Mouse (Mus musculus): Measurements from ENCODE around the gene Cacnb4. TPM values are rescaled to one million over a fixed set of nuclear protein-coding genes. Genes with fewer than 3 reads are reported as not detected.

Cacnb4 gene
- total RNA-seq, 2 experiments from 2014 or later, result 0.31 to 0.32 TPM

DNA sequence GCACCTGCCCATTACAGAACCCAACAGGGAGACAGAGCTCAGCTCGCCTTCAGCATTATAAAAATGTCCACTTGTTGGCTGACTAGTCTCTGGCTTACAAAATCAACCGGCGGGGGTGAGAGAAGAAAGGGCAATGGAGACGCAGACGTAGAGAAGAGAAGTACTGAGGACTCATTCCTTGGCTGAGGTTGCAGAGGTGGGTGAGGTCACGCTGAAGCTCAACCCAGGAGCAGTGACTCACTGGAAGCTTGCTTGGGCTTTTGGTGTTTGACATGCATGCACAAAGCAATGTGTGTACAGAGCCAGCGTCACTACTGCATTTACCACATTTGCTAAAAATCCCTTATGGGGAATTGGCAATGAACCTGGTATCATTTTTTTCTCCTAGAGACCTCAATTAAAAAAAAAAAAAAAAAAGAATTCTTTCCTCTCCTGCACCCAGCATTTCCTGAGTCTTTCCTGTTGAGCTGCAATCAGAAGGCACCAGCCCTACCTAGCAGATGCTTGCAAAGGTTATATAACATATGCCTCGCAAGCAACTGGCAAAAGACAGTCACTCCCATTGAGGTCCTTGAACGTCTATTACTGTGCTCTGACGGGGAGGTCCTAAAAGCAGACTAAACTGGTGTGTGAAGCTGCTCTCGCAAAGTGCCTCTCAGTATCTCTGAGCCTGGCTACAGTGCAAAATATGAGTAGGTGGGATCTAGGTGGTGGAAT lies 150.6 kb downstream of the Cacnb4 start:
- no peak for DNase-seq (ENCODE audit: low spot score in 2 of 2)

DNA sequence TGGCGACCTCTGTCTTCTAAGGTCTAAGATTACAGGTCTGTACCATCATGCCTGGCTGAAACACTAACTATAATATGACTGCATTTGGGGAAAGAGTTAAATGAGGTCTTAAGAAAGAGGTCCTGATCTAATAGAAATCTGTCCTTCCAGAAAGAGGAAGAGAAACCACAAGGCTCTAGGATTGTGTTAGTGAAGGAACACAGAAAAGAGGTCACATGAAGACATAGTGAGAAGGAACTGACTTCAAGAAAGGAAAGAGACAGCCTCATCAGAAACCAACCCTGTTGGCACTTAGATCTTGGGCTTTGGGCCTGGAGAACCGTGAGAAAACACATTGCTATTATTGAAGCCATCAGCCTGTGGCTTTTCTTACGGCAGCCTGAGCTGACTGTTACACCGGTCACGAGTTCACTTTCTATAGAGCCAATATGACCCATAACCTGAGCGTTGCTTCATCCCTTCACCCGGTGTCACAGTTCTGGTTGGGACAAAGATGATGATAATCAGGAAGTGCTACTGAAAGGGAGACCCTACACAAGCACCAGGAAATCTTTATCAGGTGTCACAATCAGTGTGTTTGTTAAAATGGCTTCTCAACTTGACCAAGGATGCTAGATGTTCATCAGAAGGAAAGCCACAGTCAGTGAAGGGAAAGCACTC lies 153.4 kb downstream of the Cacnb4 start:
- no peak for DNase-seq (ENCODE audit: low spot score in 2 of 2)

DNA sequence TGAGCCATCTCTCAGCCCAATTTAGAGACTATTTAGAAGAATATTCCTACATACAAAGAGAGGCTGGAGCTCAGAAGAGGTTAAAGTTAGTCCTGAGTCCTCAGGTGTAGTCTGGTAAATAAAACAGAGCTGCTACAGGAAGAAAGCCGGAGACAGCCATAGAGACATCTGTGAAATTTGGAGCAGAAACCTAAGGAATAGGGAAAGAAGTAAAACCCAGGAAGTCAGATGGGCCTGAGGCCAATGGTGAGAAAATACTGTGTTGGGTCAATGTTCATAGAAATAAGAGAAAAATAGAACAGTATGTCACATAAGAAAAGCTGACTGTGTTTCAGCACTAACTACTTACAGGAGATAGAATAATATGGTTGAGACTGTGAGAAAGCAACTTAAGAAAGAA lies 155.6 kb downstream of the Cacnb4 start:
- no peak for DNase-seq (ENCODE audit: low spot score in 2 of 2)

DNA sequence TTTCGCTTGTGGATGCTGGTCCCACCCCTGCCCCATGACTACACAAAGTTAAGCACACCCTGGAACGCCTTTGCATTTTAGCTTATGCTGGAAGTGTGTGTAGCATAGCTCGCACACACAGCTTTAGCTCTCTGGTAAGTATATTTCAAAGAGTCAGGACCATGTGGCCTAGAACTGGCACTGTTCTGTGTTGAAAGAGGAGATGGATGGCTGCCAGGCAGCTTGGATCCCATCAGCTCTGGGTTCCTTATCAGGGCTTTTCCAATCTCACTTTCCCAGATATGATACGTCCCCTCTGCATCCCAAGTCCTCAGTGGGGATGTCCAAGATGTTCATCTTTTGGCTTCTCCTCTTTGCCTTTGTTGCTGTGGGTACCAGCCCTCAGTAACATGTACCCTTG lies 157.9 kb downstream of the Cacnb4 start:
- DNase-seq (ENCODE audit: low spot score in 2 of 2), result no peak

DNA sequence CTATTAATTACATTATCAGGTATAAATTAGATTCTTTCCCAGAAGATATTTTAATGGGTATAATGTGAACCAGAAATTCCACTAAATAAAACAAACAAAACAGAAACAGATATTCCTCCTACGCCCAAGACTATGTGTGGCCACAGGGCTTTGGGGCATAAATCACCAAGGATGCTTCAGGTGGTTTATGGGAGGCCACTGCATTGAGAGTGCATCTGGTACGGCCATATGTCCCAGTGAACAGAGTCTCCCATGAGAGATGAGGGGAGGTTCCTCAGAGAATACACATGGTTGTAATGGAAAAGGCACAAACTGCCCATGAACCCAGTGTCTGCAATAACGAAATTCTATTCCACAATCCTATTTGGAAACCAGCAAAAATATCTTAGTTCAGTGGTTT lies 160.1 kb downstream of the Cacnb4 start:
- DNase-seq (ENCODE audit: low spot score in 2 of 2), result no peak

DNA sequence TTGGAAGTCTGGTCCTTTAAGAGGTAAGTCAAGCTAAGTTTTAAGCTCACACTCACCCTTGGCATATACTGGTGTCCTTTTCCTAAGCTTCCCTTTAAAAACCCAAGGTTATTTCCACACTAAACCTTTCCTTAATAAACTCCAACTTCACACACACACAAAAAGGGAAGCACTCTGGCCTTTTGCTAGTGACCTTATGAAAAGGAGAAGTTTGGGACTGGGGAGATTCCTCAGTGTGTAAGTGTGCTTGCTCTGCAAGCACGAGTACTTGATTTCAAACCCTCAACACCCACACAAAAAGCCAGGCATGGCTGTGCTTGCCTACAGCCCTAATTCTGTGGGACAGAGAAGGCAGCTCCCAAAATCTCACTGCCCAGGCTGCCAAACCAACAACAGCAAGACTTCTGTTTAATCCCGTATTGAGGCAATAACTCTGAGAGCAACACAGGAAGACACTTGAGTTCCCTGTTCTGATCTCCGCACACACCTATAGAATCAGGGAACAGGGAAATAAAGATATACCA lies 163.7 kb downstream of the Cacnb4 start:
- no peak for DNase-seq (ENCODE audit: low spot score in 2 of 2)

DNA sequence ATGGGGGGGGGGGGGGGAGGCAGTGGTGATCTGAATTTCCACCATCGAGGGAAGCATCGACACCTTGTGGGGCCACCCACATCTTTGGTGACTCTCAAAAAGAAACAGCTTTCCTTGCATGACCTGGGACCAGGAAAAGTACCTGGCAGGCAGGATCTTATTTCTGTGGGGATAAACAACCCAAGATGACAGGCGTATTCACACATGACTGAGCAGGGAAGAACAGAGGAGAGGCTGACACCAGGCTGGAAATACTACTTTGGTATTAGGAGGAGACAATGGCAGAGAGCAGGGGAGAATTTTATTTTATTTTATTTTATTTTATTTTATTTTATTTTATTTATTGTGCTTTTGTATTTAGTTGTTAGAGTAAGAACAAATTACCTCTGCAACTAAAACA lies 164.4 kb downstream of the Cacnb4 start:
- DNase-seq (ENCODE audit: low spot score in 2 of 2), result no peak

DNA sequence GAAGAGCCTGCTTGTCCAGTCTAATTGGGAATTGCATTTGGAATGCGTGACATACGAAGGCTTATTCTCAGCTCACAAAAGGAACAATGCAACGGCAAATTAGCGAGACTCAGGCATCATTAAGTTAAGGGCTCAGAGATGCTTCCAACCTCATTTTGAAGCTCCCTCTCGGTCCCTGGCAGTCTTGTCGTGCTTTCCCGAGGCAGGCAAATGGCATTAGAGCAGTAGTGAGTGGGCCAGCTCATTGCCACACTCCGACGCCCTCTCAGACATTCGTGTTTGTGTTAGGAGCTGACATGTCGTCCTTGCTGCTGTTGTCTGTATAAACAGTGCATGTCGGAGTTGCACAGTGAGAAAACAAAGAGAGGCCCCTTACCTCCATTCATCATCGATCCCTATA lies 164.8 kb downstream of the Cacnb4 start:
- no peak for DNase-seq (ENCODE audit: low spot score in 2 of 2)

DNA sequence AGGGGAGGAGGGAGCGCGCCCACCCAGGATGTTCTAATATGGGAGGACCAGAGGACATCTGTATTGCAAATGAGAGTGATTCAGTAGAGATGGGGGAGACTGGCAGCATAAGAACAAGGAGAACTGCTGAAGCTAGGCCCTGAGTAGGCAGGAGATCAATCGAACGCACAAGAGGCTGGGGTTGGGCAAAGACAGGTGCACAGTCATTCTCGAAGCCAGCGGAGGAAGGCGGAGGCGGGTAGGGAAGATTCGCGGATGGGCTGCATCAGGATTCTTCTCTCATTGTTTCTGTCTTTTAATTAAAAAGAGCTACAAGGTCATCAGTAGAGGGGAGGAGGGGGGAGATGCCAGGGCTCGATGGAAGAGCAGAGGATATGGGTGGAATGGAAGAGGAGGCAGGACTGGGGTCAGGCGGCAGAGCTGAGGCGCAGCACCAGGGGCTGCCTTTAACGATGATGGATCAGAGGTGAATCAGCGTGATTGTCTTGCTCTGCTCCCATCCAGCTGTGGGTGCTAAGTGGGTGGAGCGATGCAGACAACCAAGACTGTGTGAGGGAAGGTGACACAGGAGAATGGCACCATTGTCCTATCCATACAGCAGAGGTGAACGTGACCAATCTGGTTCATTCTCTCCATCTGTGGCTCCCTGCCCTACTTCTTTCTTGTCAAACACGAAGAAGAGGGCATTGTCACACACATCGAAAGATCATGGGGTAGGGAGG lies 166.7 kb downstream of the Cacnb4 start:
- no peak for DNase-seq (ENCODE audit: low spot score in 2 of 2)

DNA sequence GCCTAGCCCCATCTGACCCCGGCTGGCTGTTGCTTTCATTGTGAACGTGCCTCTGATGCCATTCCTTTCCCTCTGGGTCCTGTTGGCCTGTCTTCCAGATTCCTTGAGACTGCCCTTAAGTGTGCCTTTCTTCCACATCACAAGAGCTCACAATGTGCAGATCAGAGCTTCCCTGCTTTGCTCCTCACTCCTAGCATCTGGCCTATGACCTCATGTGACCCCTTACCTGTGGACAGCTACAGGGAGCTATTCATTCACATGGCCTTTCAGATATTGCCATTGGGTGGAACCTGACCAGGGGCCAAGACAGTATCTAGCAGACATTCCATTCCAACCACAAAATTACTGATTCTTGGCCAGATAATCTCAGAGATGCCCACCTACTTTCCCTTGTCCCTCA lies 171.5 kb downstream of the Cacnb4 start:
- no peak for DNase-seq (ENCODE audit: low spot score in 2 of 2)

DNA sequence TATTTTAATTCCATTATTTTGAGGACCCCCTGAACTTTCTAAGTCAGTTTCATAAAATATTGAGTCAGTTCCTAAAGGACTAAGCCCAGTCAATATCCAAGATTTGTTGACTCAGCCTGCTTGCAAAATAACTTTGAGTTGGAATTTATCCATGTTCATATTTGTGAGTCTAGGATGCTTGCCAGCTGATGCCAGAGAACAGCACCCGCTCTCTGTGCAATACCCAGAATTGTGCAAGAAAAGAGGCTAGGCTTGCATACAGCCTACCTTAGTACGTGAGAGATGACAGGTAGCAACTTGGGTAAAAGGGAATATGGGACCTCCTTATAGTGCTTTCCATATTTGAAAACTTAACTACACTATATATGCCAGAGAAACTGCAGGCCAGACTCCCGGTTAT lies 171.9 kb downstream of the Cacnb4 start:
- DNase-seq (ENCODE audit: low spot score in 2 of 2), result no peak

DNA sequence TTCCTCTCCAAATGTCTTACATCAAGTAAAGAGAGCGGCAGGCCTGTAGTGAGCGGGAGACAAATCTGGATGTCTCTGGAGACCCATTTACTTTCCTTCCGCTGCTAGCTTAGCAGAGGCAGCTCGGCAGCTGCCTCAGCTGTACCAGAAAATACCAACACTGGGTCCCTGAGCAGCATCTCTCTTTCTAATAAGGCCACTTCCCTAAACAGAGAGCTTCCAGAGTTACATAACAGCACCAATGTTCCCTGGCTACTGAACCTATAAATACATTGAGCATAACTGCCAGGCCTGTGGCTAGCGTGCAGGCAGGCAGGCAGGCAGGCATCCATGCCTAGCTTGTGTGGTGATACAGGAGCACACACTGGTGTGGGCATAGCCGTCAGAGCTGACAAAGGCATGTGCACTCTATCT lies 176.8 kb downstream of the Cacnb4 start:
- no peak for DNase-seq (ENCODE audit: low spot score in 2 of 2)

DNA sequence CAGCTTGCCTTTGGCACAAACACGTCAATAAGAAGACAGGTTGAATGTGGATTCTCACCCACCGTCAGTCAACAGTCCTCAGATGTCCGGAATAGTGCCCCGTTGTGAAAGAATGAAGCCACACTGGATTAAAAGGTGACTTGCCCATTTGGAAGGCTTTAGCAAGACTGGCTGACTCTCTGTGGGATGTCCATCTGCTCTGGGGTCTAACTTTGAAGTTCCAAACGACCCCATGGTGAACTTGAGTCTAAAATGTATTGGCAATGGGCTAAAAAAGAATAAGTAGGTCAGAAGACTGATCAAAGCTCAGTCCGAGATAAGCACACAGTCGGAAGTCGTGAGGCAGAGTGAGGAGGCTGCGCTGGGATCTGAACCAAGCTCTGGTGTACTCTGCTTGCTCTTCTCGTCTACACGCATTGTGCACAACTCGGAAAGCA lies 177.5 kb downstream of the Cacnb4 start:
- DNase-seq (ENCODE audit: low spot score in 2 of 2), result no peak

DNA sequence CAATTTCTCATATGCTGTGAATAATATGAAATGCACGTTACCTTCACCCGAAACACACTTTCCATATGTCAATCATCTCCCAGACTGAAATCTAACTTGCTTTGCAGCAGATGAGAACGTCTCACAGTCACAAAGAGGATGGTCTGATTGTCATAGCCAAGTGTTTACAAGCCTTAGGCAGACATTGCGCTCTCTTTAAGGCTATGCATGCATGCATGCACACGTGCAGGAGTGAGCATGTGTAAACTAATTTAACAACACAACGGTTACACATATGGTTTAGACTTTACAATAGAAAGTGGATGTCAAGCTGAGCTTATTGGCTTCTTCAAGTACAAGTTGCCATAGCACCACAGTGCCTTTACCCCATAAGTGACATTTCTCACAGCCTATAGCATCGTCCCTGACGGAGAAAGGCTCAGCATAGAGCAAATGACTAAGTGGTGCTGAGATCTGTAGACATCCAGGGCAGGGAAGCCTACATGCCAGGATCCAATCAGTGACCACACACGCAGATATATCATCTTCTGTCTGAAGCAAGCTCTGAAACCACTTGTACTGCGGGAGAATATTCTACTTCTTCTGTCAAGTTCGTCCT lies 181.4 kb downstream of the Cacnb4 start:
- no peak for DNase-seq (ENCODE audit: low spot score in 2 of 2)

DNA sequence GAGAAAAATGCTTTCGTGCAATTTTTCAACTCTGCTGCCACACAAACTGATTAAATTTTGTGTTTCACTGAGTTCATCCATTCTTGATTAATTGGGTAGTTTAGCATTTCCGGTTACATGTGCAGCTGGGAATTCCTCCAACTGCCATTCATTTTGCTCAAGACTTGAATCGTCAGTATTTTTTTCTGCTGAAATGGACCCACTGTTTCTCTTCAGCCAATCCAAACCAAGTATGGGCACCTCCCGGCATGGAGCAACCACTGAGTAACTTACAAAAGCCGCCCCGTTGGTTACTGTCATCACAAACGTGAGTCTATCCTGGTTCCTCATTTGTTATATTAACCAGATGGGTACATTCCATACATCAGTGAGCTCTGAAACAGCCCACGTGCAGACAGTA lies 182.4 kb downstream of the Cacnb4 start:
- DNase-seq (ENCODE audit: low spot score in 2 of 2), result no peak

DNA sequence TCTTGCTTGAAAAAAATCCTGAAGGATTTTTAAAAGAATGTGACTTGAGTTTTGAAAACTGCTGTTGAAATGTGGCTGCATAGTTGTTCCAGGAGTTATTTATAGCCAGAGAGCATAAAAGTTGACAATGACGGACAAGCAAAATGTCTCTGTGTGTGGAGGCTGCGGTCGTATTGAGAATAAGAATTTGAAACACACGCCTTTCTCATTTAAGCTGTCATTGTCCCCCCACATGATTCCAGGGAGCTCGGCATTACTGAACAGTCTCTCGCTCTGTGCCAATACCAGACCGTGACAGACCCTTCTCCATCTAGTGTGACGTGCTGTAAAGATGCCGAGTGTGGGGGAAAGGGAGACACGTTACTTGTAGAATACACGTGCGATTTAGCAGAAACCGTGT lies 183.8 kb downstream of the Cacnb4 start:
- DNase-seq (ENCODE audit: low spot score in 2 of 2), result no peak

DNA sequence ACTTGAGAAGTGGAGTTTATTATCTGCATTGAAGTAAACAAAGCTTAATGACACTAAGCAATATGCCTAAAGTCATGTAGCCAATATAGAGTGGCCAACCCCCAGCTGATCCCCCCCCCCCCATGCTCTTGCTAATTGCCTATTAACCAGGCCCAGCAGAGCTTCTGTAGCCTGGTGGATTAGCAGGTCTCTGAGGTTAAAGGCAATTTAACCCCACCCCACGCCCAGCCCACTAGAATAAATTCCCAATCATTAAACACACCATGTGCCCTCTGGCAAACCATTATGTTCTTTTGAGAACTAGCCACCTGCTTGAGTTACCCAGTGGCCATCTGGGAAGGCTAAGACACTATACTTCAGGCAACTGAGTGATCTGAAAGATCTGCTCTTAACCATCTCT lies 186.8 kb downstream of the Cacnb4 start:
- DNase-seq (ENCODE audit: low spot score in 2 of 2), result no peak

DNA sequence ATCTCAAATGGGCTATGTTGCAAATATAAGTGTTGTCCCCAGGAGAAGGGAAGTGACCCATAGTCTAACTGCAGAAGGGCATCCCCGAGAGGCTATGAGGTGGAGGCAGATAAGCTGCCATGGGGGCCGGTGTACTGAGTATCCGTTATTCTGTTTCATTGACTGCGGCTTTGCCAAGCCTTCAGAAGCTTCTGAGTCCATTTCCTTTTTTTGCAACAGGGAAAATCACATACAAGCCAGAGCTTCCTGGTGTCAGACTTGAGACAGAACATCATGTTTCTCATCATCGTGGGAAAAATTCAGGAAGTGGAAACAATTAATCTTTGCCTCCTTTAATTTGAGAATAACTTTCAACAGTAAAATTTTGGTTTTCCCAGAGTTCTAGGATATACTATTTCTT lies 193.1 kb downstream of the Cacnb4 start:
- no peak for DNase-seq (ENCODE audit: low spot score in 2 of 2)

DNA sequence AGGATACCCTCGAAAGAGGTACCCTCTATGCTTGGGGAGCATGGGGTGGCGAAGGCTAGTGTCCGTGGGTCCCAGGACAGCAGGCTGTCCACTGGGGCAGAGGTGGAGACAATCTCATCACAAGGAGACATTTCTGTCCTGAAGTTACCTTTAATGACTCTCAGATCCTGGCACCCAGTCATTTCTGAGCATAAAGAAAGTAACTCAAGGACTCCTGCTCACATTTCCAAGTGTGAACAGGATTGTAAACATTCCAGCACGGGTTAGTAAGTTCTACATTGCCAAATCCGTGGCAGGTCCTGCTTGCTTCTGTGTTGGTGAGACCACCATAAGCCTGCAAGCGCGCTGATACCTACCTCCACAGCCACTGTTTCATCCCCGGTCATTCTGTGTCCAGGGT lies 196.2 kb downstream of the Cacnb4 start:
- no peak for DNase-seq (ENCODE audit: low spot score in 2 of 2)

DNA sequence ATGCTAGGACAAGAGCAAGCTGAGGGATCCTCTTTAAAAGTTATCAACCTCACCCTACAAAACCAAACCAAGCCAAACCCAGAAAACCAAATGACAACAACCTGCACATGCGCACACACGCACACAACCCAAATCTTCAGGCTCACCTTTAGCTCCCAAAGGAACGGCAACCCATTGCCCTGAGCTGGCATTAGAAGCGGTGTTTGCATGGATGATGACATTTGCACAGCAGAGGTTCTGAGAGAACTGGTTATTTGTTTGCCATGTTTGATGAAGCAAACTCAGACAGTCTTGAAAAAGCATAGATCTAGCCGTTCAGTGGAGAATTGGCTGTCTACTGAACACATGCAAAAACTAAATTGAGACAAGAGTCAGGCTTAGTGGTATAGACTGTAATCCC lies 198.1 kb downstream of the Cacnb4 start:
- no peak for DNase-seq (ENCODE audit: low spot score in 2 of 2)

DNA sequence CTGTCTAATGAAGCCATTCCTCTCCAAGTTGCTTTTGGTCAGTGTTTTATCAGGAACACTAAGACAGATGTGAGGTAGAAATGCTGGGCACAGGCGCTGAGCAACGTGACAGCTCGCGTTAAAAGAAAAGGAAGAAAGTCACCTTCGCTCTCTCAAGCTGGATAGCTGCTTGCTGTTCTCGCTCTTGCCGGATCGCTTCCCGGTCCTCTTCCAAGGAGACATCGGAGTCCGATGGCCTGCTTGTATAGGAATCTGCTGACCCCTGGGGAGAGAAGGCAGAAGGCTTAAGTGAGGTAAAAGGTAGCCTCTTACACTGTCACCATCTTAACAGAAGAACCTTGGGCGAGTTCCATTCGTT lies 199.1 kb downstream of the Cacnb4 start:
- DNase-seq (ENCODE audit: low spot score in 2 of 2), result no peak

Data from gastrocnemius, postnatal 4 days (tissue).